Mouse (Mus musculus) adrenal gland, adult 8-10 months (tissue): ENCODE data around the gene St5. TPM values are rescaled to one million over a fixed set of nuclear protein-coding genes. Genes with fewer than 3 reads are reported as not detected.
A peak's percentile ranks its signal among the peaks of the same experiment; 100 is the strongest.

ENCODE experiments used
- DNase-seq: peaks from one replicate; pipeline ENCODE4 v3.0.0; 2022
- total RNA-seq, 4 experiments: library from RNA; stranded (reverse); gene quantifications; 2 replicates each; pipeline ENCODE4 v1.2.4; 2022

The St5 gene
- total RNA-seq, result 10 to 100 TPM; 26.9 to 62.4 (median 40.9) TPM

DNA sequence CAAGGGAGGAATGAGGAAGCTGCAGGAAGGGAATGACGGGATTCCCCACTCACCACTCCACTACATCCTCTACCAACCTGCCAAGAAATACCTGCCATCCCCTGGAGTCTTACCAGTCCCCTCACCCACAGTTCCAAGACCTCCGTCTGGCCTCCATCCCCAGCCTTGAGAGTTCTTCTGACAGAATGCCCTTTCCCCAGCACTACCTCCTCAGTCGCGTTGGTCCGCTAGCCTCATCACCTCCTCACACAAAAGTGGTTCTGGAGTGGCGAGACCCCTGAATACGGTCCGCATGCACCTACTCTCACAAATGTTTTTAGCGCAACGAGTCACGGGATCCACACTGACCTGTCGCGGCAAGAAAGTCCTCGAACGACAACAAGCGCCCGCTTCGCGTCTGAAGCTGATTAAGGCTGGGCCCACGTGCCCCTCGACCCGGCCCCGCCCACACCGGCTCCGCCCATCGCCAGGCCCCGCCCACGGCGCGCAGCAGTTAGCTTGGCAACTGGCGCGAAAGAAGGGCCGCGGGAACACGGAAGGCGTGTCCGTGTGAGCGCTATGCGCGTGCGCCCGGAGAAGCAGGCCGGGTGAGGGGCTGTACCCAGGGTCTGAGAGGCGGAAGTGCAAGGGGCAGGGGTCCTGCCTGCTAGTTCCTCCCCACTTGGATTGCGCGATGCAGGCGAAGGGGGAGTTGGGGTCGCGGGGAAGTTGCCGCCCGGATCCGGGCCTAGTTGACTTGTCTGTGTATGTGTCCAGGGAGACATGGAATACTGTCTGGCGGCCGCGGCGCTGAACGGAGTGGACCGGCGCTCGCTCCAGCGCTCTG lies at the start of gene St5, which contains the start of gene Akip1:
Gene St5 (minus strand): TSS at position 416 of the 826 bp plus-strand sequence.
Gene Akip1 (plus strand): TSS at position 501 of the 826 bp plus-strand sequence.
- peak; percentile 94 for DNase-seq

DNA sequence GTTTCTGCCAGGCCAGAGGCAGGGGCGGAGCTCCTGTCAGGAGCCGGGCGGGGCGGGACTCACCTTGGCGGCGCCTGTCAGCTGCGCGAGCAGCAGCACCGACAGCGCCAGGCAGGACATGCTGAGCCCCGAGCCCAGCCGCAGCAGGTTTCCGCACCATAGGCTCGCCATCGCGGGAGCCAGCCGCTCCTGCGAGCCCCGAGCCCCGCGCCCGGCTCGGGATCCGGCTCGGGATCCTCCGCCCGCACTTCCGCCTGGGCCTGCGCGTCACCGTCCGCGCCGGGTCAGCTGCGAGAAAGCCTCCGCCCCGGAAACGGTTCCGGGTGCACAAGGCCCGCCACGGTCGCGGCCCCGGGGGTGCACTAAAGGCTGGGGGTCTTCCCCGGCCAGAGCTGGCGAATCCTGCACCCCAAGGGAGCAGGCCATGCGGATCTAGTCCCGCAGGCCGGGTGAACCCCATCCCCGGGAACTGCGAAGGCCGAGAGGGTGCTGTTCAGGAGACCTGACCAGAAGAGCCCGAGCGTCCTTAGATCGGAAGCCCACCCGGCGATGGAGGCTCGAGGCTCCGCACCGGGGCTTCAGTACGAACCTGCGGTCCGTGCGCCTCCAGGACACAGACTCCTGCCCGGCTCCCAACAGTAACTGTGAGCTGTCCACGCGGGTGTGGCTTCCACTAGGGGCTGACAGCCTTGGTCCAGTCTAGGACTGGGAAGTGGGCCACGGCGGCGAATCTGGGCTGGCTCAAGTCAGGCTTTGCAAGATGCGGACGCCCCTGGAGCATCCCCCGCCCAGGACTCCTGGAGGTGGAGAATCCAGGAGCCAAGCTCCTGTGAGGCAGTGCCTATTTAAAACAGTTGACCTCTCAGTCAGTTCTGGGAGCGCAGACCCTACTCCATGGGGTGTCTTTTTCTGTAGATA lies 48.9 kb upstream of the St5 start, which contains the start of gene Tmem9b:
Gene Tmem9b (minus strand): TSS at position 868 of the 918 bp plus-strand sequence.
- DNase-seq, result peak; percentile 70

GRCm38 (mm10) chr7:109751427-109752007 lies 48.1 kb upstream of the St5 start:
- no peak for DNase-seq

DNA sequence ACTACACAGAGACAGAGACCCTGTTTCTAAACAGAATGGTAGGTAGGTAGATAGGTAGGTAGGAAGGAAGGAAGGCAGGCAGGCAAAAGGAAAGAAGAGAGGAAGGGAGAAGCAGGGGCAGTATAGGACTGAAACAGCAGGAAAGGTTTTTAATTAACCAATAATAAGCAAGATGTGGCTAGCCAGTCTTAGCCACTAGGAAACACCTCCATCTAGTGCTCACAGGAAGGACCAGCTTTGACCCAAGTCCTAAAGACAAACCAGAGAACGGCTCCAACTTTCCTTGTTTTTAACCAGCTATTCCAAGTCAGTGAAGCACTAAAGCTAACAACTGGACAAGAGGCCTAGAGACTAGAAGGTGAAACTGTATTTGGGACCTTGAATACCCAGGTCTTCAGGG lies 44.3 kb upstream of the St5 start:
- DNase-seq, result no peak

GRCm38 (mm10) chr7:109741703-109742102 lies 38.3 kb upstream of the St5 start:
- DNase-seq, result no peak

DNA sequence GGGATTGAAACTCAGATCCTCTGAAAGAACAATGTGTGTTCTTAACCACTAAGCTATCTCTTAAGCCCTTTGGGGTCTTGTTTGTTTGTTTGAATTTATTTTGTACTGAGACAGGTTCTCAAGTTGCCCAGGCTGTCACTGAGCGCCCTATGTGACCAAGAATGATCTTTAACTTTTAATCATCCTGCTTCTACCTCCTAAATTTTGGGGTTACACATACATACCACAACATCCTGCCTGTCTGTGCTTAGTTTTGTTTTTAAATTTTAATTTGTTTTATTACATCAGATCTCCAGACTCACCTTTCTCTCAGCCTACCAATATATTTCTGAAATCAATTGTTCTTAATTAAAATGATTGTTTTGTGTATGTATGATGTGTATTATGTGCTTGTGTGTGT lies 37.7 kb upstream of the St5 start:
- no peak for DNase-seq

GRCm38 (mm10) chr7:109739822-109740370 lies 36.5 kb upstream of the St5 start:
- no peak for DNase-seq

GRCm38 (mm10) chr7:109734806-109735205 lies 31.4 kb upstream of the St5 start:
- no peak for DNase-seq

GRCm38 (mm10) chr7:109731626-109732025 lies 28.2 kb upstream of the St5 start, which contains the start of gene Ascl3:
Gene Ascl3, minus strand, starts transcription at chr7:109731726.
- no peak for DNase-seq

GRCm38 (mm10) chr7:109723697-109724096 lies 20.3 kb upstream of the St5 start, which contains the start of gene BC051019:
Gene BC051019, minus strand, starts transcription at chr7:109723850.
- no peak for DNase-seq

DNA sequence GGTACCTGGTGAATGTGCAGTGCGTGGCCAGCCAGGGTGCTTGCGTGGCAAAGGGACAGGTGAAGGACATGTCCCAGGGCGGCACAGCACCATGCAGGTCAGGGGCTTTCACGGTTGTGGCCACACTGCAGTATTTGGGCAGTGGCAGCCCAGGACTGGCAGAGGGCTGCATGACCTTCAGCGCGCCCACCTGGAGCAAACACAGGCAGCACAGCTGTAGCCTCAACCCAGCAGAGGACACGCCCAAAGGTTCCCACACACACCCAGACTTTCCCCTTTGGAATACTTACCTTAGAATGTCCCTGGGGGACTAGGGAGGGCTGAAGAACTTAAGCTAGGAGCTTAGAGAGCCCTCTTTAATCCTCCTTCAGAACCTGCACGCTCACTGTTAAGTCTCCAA lies 19.7 kb upstream of the St5 start:
- DNase-seq, result no peak

- DNase-seq, result no peak
These were observed 19.2 kb upstream of the St5 start for GRCm38 (mm10) chr7:109722618-109723017.

- DNase-seq, result no peak
These were observed 15.9 kb upstream of the St5 start for GRCm38 (mm10) chr7:109719286-109719685.

- no peak for DNase-seq
These were observed 10.1 kb upstream of the St5 start for GRCm38 (mm10) chr7:109713434-109713982.

GRCm38 (mm10) chr7:109712198-109712597 lies 8.8 kb upstream of the St5 start:
- no peak for DNase-seq

GRCm38 (mm10) chr7:109710069-109710468 lies 6.7 kb upstream of the St5 start:
- DNase-seq, result no peak

DNA sequence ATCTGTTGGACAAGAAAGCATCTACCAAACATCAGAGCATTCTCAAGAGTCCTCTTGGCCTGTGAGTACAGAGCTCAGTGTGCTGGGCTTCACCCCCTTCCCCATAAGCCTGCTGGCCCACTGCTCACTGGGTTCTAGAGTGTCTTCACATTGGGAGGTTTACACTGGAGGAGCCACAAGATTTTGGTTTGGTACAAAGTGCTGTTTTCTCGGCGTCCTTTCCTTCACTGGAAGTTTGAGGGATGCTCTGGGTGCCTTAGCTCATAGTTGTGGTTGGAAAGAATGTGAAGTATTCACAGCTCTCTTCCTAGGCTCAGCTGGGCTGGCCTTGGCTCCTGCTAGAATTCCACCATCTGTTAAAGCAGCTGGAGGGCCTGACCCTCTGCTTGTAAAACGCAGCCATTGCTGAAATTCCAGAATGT lies 5.6 kb upstream of the St5 start:
- peak; percentile 20 for DNase-seq

DNA sequence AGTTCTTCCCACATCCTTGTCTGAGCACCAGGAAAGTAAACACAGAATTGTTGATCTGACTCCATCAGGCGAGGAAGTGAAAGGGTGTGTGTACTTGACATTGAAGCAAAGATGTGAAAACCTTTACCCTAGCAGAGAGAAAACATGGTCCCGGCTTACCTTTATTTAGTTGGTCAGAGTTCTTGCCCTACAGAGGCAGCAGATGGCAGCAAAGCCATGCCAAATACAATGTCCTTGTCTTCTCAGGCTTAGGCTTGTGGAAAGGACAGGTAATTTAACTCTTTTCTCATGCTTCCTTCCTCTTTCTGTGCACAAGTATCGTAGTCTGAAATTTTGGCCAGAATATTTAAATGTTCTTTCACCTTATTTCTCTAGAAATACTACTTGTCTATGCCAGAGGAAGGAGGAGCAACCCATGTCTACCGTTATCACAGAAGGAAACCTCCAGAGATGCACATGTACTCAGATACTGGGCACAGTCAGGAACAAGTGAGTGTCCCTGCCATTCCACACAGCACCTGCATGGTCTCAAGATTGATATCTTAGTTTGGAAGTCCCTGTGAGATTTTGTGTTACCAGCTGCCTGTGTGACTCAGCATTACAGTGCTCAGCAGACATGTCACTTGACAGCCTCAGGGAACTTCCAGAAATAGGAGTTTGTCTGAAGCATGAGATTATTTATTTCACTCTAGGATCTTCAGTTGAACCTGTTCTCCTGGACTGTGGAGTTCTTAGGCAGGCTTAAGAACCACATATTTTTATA lies 3.8 kb upstream of the St5 start:
- DNase-seq, result peak; percentile 26

GRCm38 (mm10) chr7:109704461-109704860 lies 1.1 kb upstream of the St5 start:
- DNase-seq, result no peak

- no peak for DNase-seq
These were observed 592 bp upstream of the St5 start for GRCm38 (mm10) chr7:109704016-109704377.

DNA sequence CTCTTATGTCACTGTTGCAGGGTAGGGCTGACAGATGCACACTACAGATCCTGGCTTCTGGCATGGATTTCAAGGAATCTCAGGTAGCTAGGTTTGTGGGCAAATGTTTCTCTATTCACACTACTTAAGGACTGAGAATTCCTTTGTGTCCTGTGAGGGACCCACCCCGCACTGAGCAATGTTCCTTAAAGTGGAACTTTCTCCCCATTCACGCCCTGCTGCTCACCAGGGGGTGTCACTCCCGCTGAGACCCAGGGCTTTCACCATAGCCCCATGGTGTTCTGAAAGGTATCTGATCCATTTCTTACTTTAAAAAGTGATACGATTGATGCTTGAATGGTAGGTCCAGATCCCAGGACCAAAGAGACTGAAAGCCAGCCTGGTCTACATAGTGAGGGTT lies 684 bp downstream of the St5 start:
- no peak for DNase-seq
